Mouse (Mus musculus): ENCODE data around the gene Olfr12.

DNA sequence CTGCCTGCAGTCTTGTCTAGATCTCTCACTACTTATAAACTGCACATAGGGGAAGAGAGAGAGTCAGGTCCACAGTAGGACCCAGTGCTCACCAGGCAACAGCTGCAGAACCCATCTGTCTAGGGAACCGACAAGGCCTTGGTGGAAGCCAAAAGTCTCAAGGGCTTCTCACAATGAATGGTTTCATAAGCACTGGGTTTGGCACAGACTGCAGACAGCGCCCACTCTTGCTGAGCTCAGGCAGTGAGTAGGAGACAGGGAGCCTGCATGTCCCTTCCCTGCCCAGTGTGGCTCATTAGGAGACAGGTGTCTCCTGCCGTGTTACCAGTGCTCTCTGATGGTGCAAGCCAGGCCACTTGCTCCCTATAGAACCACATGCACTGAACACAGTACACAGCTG, 20.6 kb downstream of the Olfr12 start:
- no peak for TF ChIP-seq POLR2A (IDR thresholded peaks at IDR 0.05; ENCODE audit: borderline replicate concordance, low read depth, low read length)
- TF ChIP-seq CTCF (IDR thresholded peaks at IDR 0.05; ENCODE audit: low read depth, low read length): no peak
